Mouse (Mus musculus) left cerebral cortex, postnatal 36 days (tissue): ENCODE data around the gene Cmpk2. TPM values are rescaled to one million over a fixed set of nuclear protein-coding genes. Genes with fewer than 3 reads are reported as not detected.
A peak's percentile ranks its signal among the peaks of the same experiment; 100 is the strongest.
"Not testable (repeated sequence)": the region's sequence is repeated elsewhere in the genome, so short reads cannot be mapped to it uniquely, and the experiment has no call there.

Source experiments
- DNase-seq, 2 experiments: peaks; one replicate each; pipeline ENCODE4 v3.0.0; 2021 to 2022; ENCODE audit warnings: low spot score in 2 of 2, mixed read lengths in 1 of 2
- intact Hi-C: fragments of 180-260 bp; cut with DNase I; formaldehyde crosslinking; loops from one replicate; pipeline ENCODE4 v1.15.1; 2025
- total RNA-seq, 2 experiments: library from RNA; stranded (reverse); gene quantifications; 2 replicates each; pipeline ENCODE4 v1.2.3; 2021

Gene Cmpk2
- total RNA-seq, 2 experiments from 2014 or later = 19.6 to 23.6 TPM

- intact Hi-C loops = no loop called here
- DNase-seq = no peak
Observed at GRCm38 (mm10) chr12:26473746-26474145, 4.7 kb downstream of the Cmpk2 start.

GRCm38 (mm10) chr12:26477198-26477597, 8.2 kb downstream of the Cmpk2 start:
- no peak for DNase-seq
- intact Hi-C loops = no loop called here

- intact Hi-C loops = no loop called here
- DNase-seq = peak in 1 of 2 experiments; percentile 23
Observed at GRCm38 (mm10) chr12:26478196-26479004, 9.4 kb downstream of the Cmpk2 start.

- DNase-seq, intact Hi-C loops: not testable (repeated sequence)
Observed at GRCm38 (mm10) chr12:26485738-26486580, 17.0 kb downstream of the Cmpk2 start.

GRCm38 (mm10) chr12:26487874-26488616, 19.0 kb downstream of the Cmpk2 start:
- intact Hi-C loops = no loop called here
- DNase-seq = peak; percentile 26 to 32

- intact Hi-C loops = no loop called here
Observed at GRCm38 (mm10) chr12:26488617-26489274, 19.7 kb downstream of the Cmpk2 start.

GRCm38 (mm10) chr12:26489942-26490341, 20.9 kb downstream of the Cmpk2 start:
- intact Hi-C loops = no loop called here
- no peak for DNase-seq

More at GRCm38 (mm10) chr12:26488617-26489274, 19.7 kb downstream of the Cmpk2 start:
- DNase-seq = no peak

- DNase-seq = no peak
- intact Hi-C loops = no loop called here
Observed at GRCm38 (mm10) chr12:26501042-26501441, 32.0 kb downstream of the Cmpk2 start.

- intact Hi-C loops = no loop called here
- DNase-seq = no peak
Observed at GRCm38 (mm10) chr12:26510971-26511370, 42.0 kb downstream of the Cmpk2 start.

GRCm38 (mm10) chr12:26518206-26518605, 49.2 kb downstream of the Cmpk2 start:
- intact Hi-C loops = no loop called here
- no peak for DNase-seq

- intact Hi-C loops = no loop called here
- DNase-seq = no peak
Observed at GRCm38 (mm10) chr12:26524943-26525697, 56.1 kb downstream of the Cmpk2 start.

GRCm38 (mm10) chr12:26525698-26526026, 56.7 kb downstream of the Cmpk2 start:
- intact Hi-C loops = no loop called here
- DNase-seq = peak; percentile 30 to 35

Other genes with a start within 250 kb of the Cmpk2 start
- gene Rnf144a, start 54.0 kb upstream of the Cmpk2 start, total RNA-seq = 10 to 100 TPM; 31.7 to 31.9 TPM
- gene Rsad2, start 12.8 kb upstream of the Cmpk2 start, total RNA-seq = under 1 TPM; 0.36 to 0.86 TPM